8 mouse cellular contexts compared by ENCODE assay signal in genomic region chr9:92249447-92249852, GRCm38 (mm10). TPM values are rescaled to one million over a fixed set of nuclear protein-coding genes. Genes with fewer than 3 reads are reported as not detected.
A peak's percentile ranks its signal among the peaks of the same experiment; 100 is the strongest.
DNase-seq lines count a peak whose midpoint lies in the region; ATAC-seq and TF ChIP-seq lines count a peak whose summit lies in the region.

Plscr1 (plus strand) TSS chr9:92249750.

- TF ChIP-seq EP300 in lung, postnatal 0 days (IDR thresholded peaks at IDR 0.05): no peak

- H3K36me3 ChIP-seq in lung, postnatal 0 days (ENCODE audit: insufficient read depth, low read length): no peaks in the 10 kb centered on the region
- no peaks in the 10 kb centered on the region for H3K36me3 ChIP-seq in embryonic facial prominence, embryonic 15.5 days
- H3K36me3 ChIP-seq in hindbrain, postnatal 0 days (ENCODE audit: insufficient read depth, low read length): no peaks in the 10 kb centered on the region
- H3K36me3 ChIP-seq in midbrain, embryonic 16.5 days (ENCODE audit: control insufficient read depth, insufficient read depth, low read length): no peaks in the 10 kb centered on the region

- H3K27me3 ChIP-seq in lung, postnatal 0 days (replicated peaks; ENCODE audit: insufficient read depth, low read length): no peaks in the 10 kb centered on the region
- H3K27me3 ChIP-seq in embryonic facial prominence, embryonic 15.5 days: no peaks in the 10 kb centered on the region
- no peaks in the 10 kb centered on the region for H3K27me3 ChIP-seq in hindbrain, postnatal 0 days (ENCODE audit: insufficient read depth, low read length)
- no peaks in the 10 kb centered on the region for H3K27me3 ChIP-seq in midbrain, embryonic 16.5 days (ENCODE audit: control insufficient read depth, insufficient read depth, low read depth, low read length)

- peak within 1 kb of the TSS; percentile 63 for H3K4me3 ChIP-seq in lung, postnatal 0 days (ENCODE audit: low read depth, low read length)
- peak within 1 kb of the TSS; percentile 61 for H3K4me3 ChIP-seq in embryonic facial prominence, embryonic 15.5 days (replicated peaks)
- peak within 1 kb of the TSS; percentile 61 for H3K4me3 ChIP-seq in hindbrain, postnatal 0 days (ENCODE audit: low read length)
- H3K4me3 ChIP-seq in midbrain, embryonic 16.5 days (ENCODE audit: low read depth, low read length): peak within 1 kb of the TSS; percentile 57

- peak within 1 kb of the TSS; percentile 90 for H3K27ac ChIP-seq in lung, postnatal 0 days (ENCODE audit: low read length)
- peak within 1 kb of the TSS; percentile 81 for H3K27ac ChIP-seq in embryonic facial prominence, embryonic 15.5 days (replicated peaks)
- H3K27ac ChIP-seq in hindbrain, postnatal 0 days: peak within 1 kb of the TSS; percentile 81
- H3K27ac ChIP-seq in midbrain, embryonic 16.5 days (ENCODE audit: low read length): peak within 1 kb of the TSS; percentile 70

- WGBS in lung, postnatal 0 days: 37% methylated on average over 7 of the region's 7 CpGs
- 19% methylated on average over 7 of the region's 7 CpGs for WGBS in embryonic facial prominence, embryonic 15.5 days
- 37% methylated on average over 7 of the region's 7 CpGs for WGBS in hindbrain, postnatal 0 days
- 32% methylated on average over 7 of the region's 7 CpGs for WGBS in midbrain, embryonic 16.5 days

- H3K9me3 ChIP-seq in lung, postnatal 0 days (ENCODE audit: low read length): no peaks in the 10 kb centered on the region
- H3K9me3 ChIP-seq in embryonic facial prominence, embryonic 15.5 days (replicated peaks): no peaks in the 10 kb centered on the region
- H3K9me3 ChIP-seq in hindbrain, postnatal 0 days (ENCODE audit: low read length): no peaks in the 10 kb centered on the region
- no peaks in the 10 kb centered on the region for H3K9me3 ChIP-seq in midbrain, embryonic 16.5 days (replicated peaks; ENCODE audit: control insufficient read depth, low read length, poor library complexity, severe bottlenecking)

- H3K9ac ChIP-seq in lung, postnatal 0 days (replicated peaks; ENCODE audit: low read depth): peak within 1 kb of the TSS; percentile 63
- H3K9ac ChIP-seq in embryonic facial prominence, embryonic 15.5 days: peak within 1 kb of the TSS; percentile 51
- H3K9ac ChIP-seq in hindbrain, postnatal 0 days (replicated peaks; ENCODE audit: low read length): peak within 1 kb of the TSS; percentile 62
- H3K9ac ChIP-seq in midbrain, embryonic 16.5 days (ENCODE audit: low read depth, low read length): peak within 1 kb of the TSS; percentile 72

- no peak for TF ChIP-seq CTCF in lung, postnatal 0 days (IDR thresholded peaks at IDR 0.05)
- no peak for TF ChIP-seq CTCF in hindbrain, postnatal 0 days (IDR thresholded peaks at IDR 0.05; ENCODE audit: low read depth)

- H3K4me1 ChIP-seq in lung, postnatal 0 days (ENCODE audit: insufficient read depth, low read depth, low read length): peaks cover 10% of the 10 kb centered on the region; the same call in 1 of the 2 replicates
- peaks cover 11% of the 10 kb centered on the region for H3K4me1 ChIP-seq in embryonic facial prominence, embryonic 15.5 days
- no peaks in the 10 kb centered on the region for H3K4me1 ChIP-seq in hindbrain, postnatal 0 days (ENCODE audit: insufficient read depth, low read length)
- peaks cover 2% of the 10 kb centered on the region; the same call in 1 of the 2 replicates for H3K4me1 ChIP-seq in midbrain, embryonic 16.5 days (ENCODE audit: control insufficient read depth, insufficient read depth, low read length)

- ATAC-seq in lung, postnatal 0 days: no peak
- no peak for ATAC-seq in embryonic facial prominence, embryonic 15.5 days (ENCODE audit: insufficient number of reproducible peaks, low FRiP score, low TSS enrichment, low read depth)
- ATAC-seq in hindbrain, postnatal 0 days: no peak
- no peak for ATAC-seq in midbrain, embryonic 16.5 days

- peak within 1 kb of the TSS; percentile 71 for H3K4me2 ChIP-seq in lung, postnatal 0 days (replicated peaks; ENCODE audit: low read depth, low read length)
- H3K4me2 ChIP-seq in embryonic facial prominence, embryonic 15.5 days (replicated peaks): peak within 1 kb of the TSS; percentile 85
- H3K4me2 ChIP-seq in hindbrain, postnatal 0 days (ENCODE audit: low read depth, low read length): peak within 1 kb of the TSS; percentile 84
- peak within 1 kb of the TSS; percentile 71 for H3K4me2 ChIP-seq in midbrain, embryonic 16.5 days (ENCODE audit: low read length)

- DNase-seq in lung, postnatal 0 days (ENCODE audit: low spot score): peak; percentile 26
- no peak for DNase-seq in lung, postnatal 10 days
- peak; percentile 16 for DNase-seq in hindbrain, postnatal 0 days (ENCODE audit: low spot score)
- DNase-seq in right cerebral cortex, adult 2 months (ENCODE audit: low spot score in 2 of 2): no peak
- DNase-seq in frontal cortex, postnatal 25 days (ENCODE audit: low spot score in 2 of 2): no peak
- DNase-seq in embryo, embryonic 9.5 days (ENCODE audit: extremely low spot score): no peak

RNA-seq across cellular contexts. Expression of gene Plscr1, which starts in this region (rescaled TPM):
- polyA plus RNA-seq in lung, postnatal 0 days (2015; fragmentation: Nextera tagmentation; extraction: Ambion mirVana): 53.7 and 57.9 TPM in 2 replicates
- 15.3 and 18.9 TPM in 2 replicates for polyA plus RNA-seq in embryonic facial prominence, embryonic 15.5 days (2015; fragmentation: Nextera tagmentation; extraction: Ambion mirVana)
- total RNA-seq in hindbrain, postnatal 0 days (2014; rRNA removed): 3.9 and 6.5 TPM in 2 replicates
- 12.2 and 14.5 TPM in 2 replicates for polyA plus RNA-seq in hindbrain, postnatal 0 days (2015; fragmentation: Nextera tagmentation; extraction: Ambion mirVana)
- 7.9 and 8.8 TPM in 2 replicates for polyA plus RNA-seq in midbrain, embryonic 16.5 days (2015; fragmentation: Nextera tagmentation; extraction: Ambion mirVana)

Comparison
In these comparisons a context has a peak if more than half of its experiments do, and no peak if none do; other contexts are left out.
1. DNase-seq: peak in lung, postnatal 0 days (single experiment) and hindbrain, postnatal 0 days (single experiment); none in lung, postnatal 10 days (single experiment), right cerebral cortex, adult 2 months (0 of 2), frontal cortex, postnatal 25 days (0 of 2) and embryo, embryonic 9.5 days (single experiment).
2. Peak in every context shown above with its lines, with median percentiles within 50 percentile points of each other: H3K27ac ChIP-seq, H3K4me2 ChIP-seq, H3K4me3 ChIP-seq and H3K9ac ChIP-seq.